Mouse (Mus musculus) heart, adult 9 months (tissue): ENCODE results near the gene Stat4.

ENCODE experiments used
- DNase-seq, 2 experiments: peaks; one replicate each; pipeline ENCODE4 v3.0.0; 2022; ENCODE audit warnings: low spot score in 2 of 2

Stat4 gene

GRCm38 (mm10) chr1:51986848-51987247 lies at the start of gene Stat4:
Gene Stat4, plus strand, starts transcription at chr1:51987148.
- DNase-seq, result no peak

- DNase-seq, result no peak
These were observed 48.6 kb upstream of the Stat4 start for GRCm38 (mm10) chr1:51938357-51938756.

GRCm38 (mm10) chr1:51944755-51945154 lies 42.2 kb upstream of the Stat4 start:
- DNase-seq, result peak in 1 of 2 experiments; percentile 25

- DNase-seq, result no peak
These were observed 39.8 kb upstream of the Stat4 start for GRCm38 (mm10) chr1:51947116-51947515.

- DNase-seq, result no peak
These were observed 22.3 kb upstream of the Stat4 start for GRCm38 (mm10) chr1:51964647-51965046.

GRCm38 (mm10) chr1:51968994-51969393 lies 18.0 kb upstream of the Stat4 start:
- DNase-seq, result no peak

GRCm38 (mm10) chr1:51970182-51970581 lies 16.8 kb upstream of the Stat4 start:
- DNase-seq, result no peak

GRCm38 (mm10) chr1:51975589-51975988 lies 11.4 kb upstream of the Stat4 start:
- DNase-seq, result no peak

GRCm38 (mm10) chr1:51979048-51979447 lies 7.9 kb upstream of the Stat4 start:
- no peak for DNase-seq

- no peak for DNase-seq
These were observed 5.1 kb downstream of the Stat4 start for GRCm38 (mm10) chr1:51991983-51992609.

- DNase-seq, result no peak
These were observed 9.1 kb downstream of the Stat4 start for GRCm38 (mm10) chr1:51996056-51996455.

GRCm38 (mm10) chr1:51996751-51997659 lies 10.1 kb downstream of the Stat4 start:
- peak; percentile 12 to 21 for DNase-seq

- peak in 1 of 2 experiments; percentile 4 for DNase-seq
These were observed 11.6 kb downstream of the Stat4 start for GRCm38 (mm10) chr1:51998542-51998941.

- DNase-seq, result peak in 1 of 2 experiments; percentile 42
These were observed 17.1 kb downstream of the Stat4 start for GRCm38 (mm10) chr1:52004096-52004495.

- DNase-seq, result peak in 1 of 2 experiments; percentile 20
These were observed 21.5 kb downstream of the Stat4 start for GRCm38 (mm10) chr1:52008443-52008842.

- no peak for DNase-seq
These were observed 22.0 kb downstream of the Stat4 start for GRCm38 (mm10) chr1:52008947-52009346.

- DNase-seq, result no peak
These were observed 23.8 kb downstream of the Stat4 start for GRCm38 (mm10) chr1:52010741-52011140.

- DNase-seq, result no peak
These were observed 24.3 kb downstream of the Stat4 start for GRCm38 (mm10) chr1:52011227-52011626.

GRCm38 (mm10) chr1:52012231-52012630 lies 25.3 kb downstream of the Stat4 start:
- DNase-seq, result no peak

- DNase-seq, result no peak
These were observed 25.8 kb downstream of the Stat4 start for GRCm38 (mm10) chr1:52012757-52013156.

- DNase-seq, result no peak
These were observed 32.7 kb downstream of the Stat4 start for GRCm38 (mm10) chr1:52019621-52020020.

GRCm38 (mm10) chr1:52021936-52022725 lies 35.2 kb downstream of the Stat4 start:
- no peak for DNase-seq
